Mouse (Mus musculus): ENCODE measurements around the gene Atp6v1e2. TPM values are rescaled to one million over a fixed set of nuclear protein-coding genes. Genes with fewer than 3 reads are reported as not detected.

The Atp6v1e2 gene
- polyA plus RNA-seq, 1 experiment: not detected

GRCm38 (mm10) chr17:86895191-86895590 is 52.5 kb downstream of the Atp6v1e2 start:
- 85% methylated on average over 4 of the region's 4 CpGs for WGBS
- DNase-seq (ENCODE audit: low read depth, low spot score): no peak

Other genes starting within 250 kb of the Atp6v1e2 start
- 17.6 and 34.9 TPM in 2 replicates for gene Epas1, start 194.2 kb downstream of the Atp6v1e2 start, polyA plus RNA-seq (2012; rRNA removed)
- gene Tmem247, start 30.5 kb downstream of the Atp6v1e2 start, polyA plus RNA-seq (2012; rRNA removed): not detected in 2 replicates
- gene Rhoq, start 15.2 kb upstream of the Atp6v1e2 start, polyA plus RNA-seq (2012; rRNA removed): 13.9 and 20.5 TPM in 2 replicates
- gene Pigf, start 77.5 kb upstream of the Atp6v1e2 start, polyA plus RNA-seq (2012; rRNA removed): 16.4 and 17.5 TPM in 2 replicates
- 18.6 and 20.5 TPM in 2 replicates for gene Cript, start 77.7 kb upstream of the Atp6v1e2 start, polyA plus RNA-seq (2012; rRNA removed)
- gene Socs5, start 159.8 kb upstream of the Atp6v1e2 start, polyA plus RNA-seq (2012; rRNA removed): 3.6 and 3.7 TPM in 2 replicates